Mouse (Mus musculus) lung, embryonic 14.5 days (tissue): ENCODE data around the gene Strbp. TPM values are rescaled to one million over a fixed set of nuclear protein-coding genes. Genes with fewer than 3 reads are reported as not detected.

Experiments
- ATAC-seq: fragments of 200-750 bp; cut with Nextera tagmentation; 2 replicates; pipeline ENCODE4 v1.8.0; 2017; ENCODE audit warnings: mild to moderate bottlenecking, moderate TSS enrichment, moderate library complexity; ENCODE audit not compliant: insufficient read depth
- DNase-seq: peaks from one replicate; pipeline ENCODE4 v3.0.0-alpha.2; 2015
- H3K27ac ChIP-seq: fragments of 300-500 bp; sonication (generic); 2 replicates; pipeline ENCODE4 v1.5.1; 2014; ENCODE audit warnings: low read depth, mild to moderate bottlenecking, moderate library complexity
- H3K27me3 ChIP-seq: fragments of 300-500 bp; sonication (generic); 2 replicates; pipeline ENCODE4 v1.6.1; 2014; ENCODE audit warnings: low read length, control low read depth; ENCODE audit not compliant: insufficient read depth
- H3K36me3 ChIP-seq: fragments of 300-500 bp; sonication (generic); 2 replicates; pipeline ENCODE4 v1.6.1; 2014; ENCODE audit warnings: control low read depth; ENCODE audit not compliant: insufficient read depth
- H3K4me1 ChIP-seq: fragments of 300-500 bp; sonication (generic); 2 replicates; pipeline ENCODE4 v1.6.1; 2014; ENCODE audit warnings: antibody characterized with exemption, control low read depth; ENCODE audit not compliant: insufficient read depth
- H3K4me2 ChIP-seq: fragments of 300-500 bp; sonication (generic); 2 replicates; pipeline ENCODE4 v1.6.1; 2014; ENCODE audit warnings: mild to moderate bottlenecking
- H3K4me3 ChIP-seq: fragments of 300-500 bp; sonication (generic); 2 replicates; pipeline ENCODE4 v1.5.1; 2014; ENCODE audit warnings: low read depth, low read length
- H3K9ac ChIP-seq: fragments of 300-500 bp; sonication (generic); 2 replicates; pipeline ENCODE4 v1.6.1; 2014
- H3K9me3 ChIP-seq: fragments of 300-500 bp; sonication (generic); 2 replicates; pipeline ENCODE4 v1.6.1; 2016; ENCODE audit warnings: low read depth, low read length, control low read depth
- CTCF ChIP-seq: IDR thresholded peaks from 2 replicates; pipeline ENCODE4 v1.5.1; 2016; ENCODE audit warnings: antibody characterized with exemption, low read depth
- WGBS: fragments of 180-500 bp; shearing (Covaris S2); extraction: QIAGEN DNeasy Blood & Tissue Kit; methylation state at CpG from one replicate; pipeline ENCODE4 v1.1.7; 2014; 5-methylcytosine and 5-hydroxymethylcytosine counted together
- polyA plus RNA-seq: library from polyadenylated mRNA; unstranded; fragments of >200 nt; fragmentation: Nextera tagmentation; extraction: Ambion mirVana; gene quantifications from 2 replicates; pipeline ENCODE4 v1.2.1, GENCODE M21; 2014

Strbp gene
- polyA plus RNA-seq, 1 experiment from 2014 or later = 39.9 TPM

DNA sequence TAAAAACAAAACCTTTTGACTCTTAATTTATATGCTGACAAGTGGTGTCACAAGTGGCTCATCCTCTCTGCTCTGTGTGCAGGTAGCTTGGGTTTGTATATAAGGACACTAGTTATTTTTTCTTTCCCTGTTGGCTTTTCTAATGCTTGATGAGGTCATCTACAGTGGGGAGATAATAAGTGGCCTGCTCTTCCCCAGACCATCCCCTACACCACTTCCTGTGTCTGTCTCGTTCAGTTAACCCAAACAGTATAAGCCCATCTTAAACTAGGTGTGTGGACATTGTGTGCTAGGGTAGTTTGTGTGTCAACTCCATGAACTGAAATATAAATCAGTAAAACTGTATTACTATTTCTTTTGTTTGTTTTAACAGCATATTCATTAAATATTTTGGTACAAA, 137.6 kb downstream of the Strbp start:
- 51% methylated on average over 1 of the region's 1 CpGs for WGBS
- no peak for DNase-seq
- Histone ChIP-seq H3K27ac (no peak overlapping the region), H3K27me3 (no peaks in the 10 kb centered on the region), H3K36me3 (peaks cover 62% of the 10 kb centered on the region), H3K4me3 (no peak overlapping the region), H3K9me3 (no peaks in the 10 kb centered on the region), H3K9ac (no peak overlapping the region), H3K4me2 (no peak overlapping the region), H3K4me1 (no peaks in the 10 kb centered on the region)
- ATAC-seq = no peak
- no peak for TF ChIP-seq CTCF

DNA sequence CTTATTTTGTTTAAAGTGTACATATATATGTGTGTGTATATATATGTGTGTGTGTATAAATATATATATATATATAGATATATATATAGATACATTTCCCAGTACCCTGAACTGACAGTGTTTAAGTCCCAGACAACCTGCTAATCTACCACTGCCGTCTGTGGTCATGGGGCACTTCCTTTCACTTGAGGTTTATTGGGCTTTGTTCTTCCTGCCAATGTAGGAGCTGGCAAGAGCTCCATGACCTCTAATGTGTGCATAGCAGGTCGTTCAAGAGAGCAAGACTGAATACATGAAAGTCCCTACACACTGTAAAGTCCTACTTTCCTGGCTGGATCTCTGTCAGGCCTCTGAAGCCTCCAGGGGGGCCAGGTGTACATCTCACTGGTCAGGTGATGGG, 138.1 kb downstream of the Strbp start:
- no peak overlapping the region for H3K4me2 ChIP-seq
- DNase-seq = no peak
- TF ChIP-seq CTCF = no peak
- H3K27ac ChIP-seq = no peak overlapping the region
- no peak overlapping the region for H3K4me3 ChIP-seq
- no peaks in the 10 kb centered on the region for H3K9me3 ChIP-seq
- H3K27me3 ChIP-seq = no peaks in the 10 kb centered on the region
- no peak overlapping the region for H3K9ac ChIP-seq
- ATAC-seq = no peak
- H3K4me1 ChIP-seq = no peaks in the 10 kb centered on the region
- peaks cover 67% of the 10 kb centered on the region for H3K36me3 ChIP-seq
- WGBS = 38% methylated on average over 2 of the region's 2 CpGs

GRCm38 (mm10) chr2:37556366-37556765, 147.3 kb downstream of the Strbp start:
- no peak for DNase-seq
- 60% methylated on average over 2 of the region's 2 CpGs for WGBS
- H3K4me3 ChIP-seq = no peak overlapping the region
- no peak for TF ChIP-seq CTCF
- no peak overlapping the region for H3K9ac ChIP-seq
- H3K27me3 ChIP-seq = no peaks in the 10 kb centered on the region
- peaks cover 81% of the 10 kb centered on the region for H3K36me3 ChIP-seq
- H3K9me3 ChIP-seq = no peaks in the 10 kb centered on the region
- no peak overlapping the region for H3K4me2 ChIP-seq
- H3K27ac ChIP-seq = no peak overlapping the region
- no peaks in the 10 kb centered on the region for H3K4me1 ChIP-seq
- ATAC-seq = no peak

- Histone ChIP-seq H3K27me3 (no peaks in the 10 kb centered on the region), H3K9ac (no peak overlapping the region), H3K36me3 (peaks cover 60% of the 10 kb centered on the region), H3K27ac (no peak overlapping the region), H3K4me2 (no peak overlapping the region), H3K9me3 (no peaks in the 10 kb centered on the region), H3K4me1 (no peaks in the 10 kb centered on the region), H3K4me3 (no peak overlapping the region)
- no peak for ATAC-seq
- no peak for DNase-seq
- WGBS = 72% methylated on average over 1 of the region's 1 CpGs
- TF ChIP-seq CTCF = no peak
Measured at GRCm38 (mm10) chr2:37549346-37550012, 154.2 kb downstream of the Strbp start.

DNA sequence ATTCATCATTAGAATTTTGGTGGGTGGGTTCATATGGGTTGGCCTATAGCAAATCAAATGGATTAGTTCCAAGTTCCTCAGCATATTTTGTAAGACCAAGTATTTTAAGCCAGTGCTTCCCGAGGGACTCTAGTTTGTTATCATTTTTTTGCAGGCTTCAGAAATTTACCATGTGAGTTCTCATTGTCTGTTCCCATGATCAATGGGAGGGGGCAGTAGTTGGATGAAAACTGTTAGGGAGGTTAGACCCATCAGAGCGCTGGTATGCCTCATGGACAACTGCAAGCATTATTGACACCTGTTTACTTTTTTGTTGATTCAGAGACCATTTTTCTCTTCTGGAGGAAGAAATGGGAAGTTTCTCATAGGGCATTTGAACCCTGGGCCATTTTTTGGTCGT, 172.0 kb downstream of the Strbp start:
- Histone ChIP-seq H3K4me3 (no peak overlapping the region), H3K9me3 (no peaks in the 10 kb centered on the region), H3K9ac (no peak overlapping the region), H3K4me2 (no peak overlapping the region), H3K27me3 (no peaks in the 10 kb centered on the region), H3K27ac (no peak overlapping the region), H3K4me1 (no peaks in the 10 kb centered on the region), H3K36me3 (peaks cover 17% of the 10 kb centered on the region)
- WGBS = 65% methylated on average over 3 of the region's 3 CpGs
- DNase-seq = no peak
- no peak for ATAC-seq
- TF ChIP-seq CTCF = no peak

GRCm38 (mm10) chr2:37530766-37531165, 172.9 kb downstream of the Strbp start:
- ATAC-seq = no peak
- Histone ChIP-seq H3K9me3 (no peaks in the 10 kb centered on the region), H3K4me3 (no peak overlapping the region), H3K27me3 (no peaks in the 10 kb centered on the region), H3K27ac (no peak overlapping the region), H3K36me3 (peaks cover 16% of the 10 kb centered on the region), H3K4me1 (no peaks in the 10 kb centered on the region), H3K4me2 (no peak overlapping the region), H3K9ac (no peak overlapping the region)
- WGBS = 79% methylated on average over 1 of the region's 1 CpGs
- no peak for TF ChIP-seq CTCF
- DNase-seq = no peak

DNA sequence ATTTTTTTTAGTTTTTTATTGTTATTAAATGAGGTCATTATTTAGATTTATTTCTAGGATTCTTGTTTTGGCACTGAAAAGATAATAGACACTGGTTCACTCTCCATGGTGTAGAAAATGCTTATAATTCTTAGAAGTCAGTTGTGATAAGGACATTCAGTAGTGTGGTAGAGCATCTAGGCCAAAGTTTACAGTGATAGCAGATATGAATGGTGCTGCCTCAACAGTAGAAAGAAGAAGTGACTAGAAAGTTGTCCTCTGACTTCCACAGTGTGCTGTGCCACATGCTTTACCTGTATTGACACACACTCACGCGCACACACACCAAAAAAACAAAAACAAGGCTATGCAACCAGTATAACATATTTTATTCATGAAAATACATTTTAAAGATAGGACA, 174.3 kb downstream of the Strbp start:
- 99% methylated on average over 2 of the region's 2 CpGs for WGBS
- Histone ChIP-seq H3K4me2 (no peak overlapping the region), H3K36me3 (peaks cover 16% of the 10 kb centered on the region), H3K9ac (no peak overlapping the region), H3K4me3 (no peak overlapping the region), H3K27me3 (no peaks in the 10 kb centered on the region), H3K9me3 (no peaks in the 10 kb centered on the region), H3K4me1 (no peaks in the 10 kb centered on the region), H3K27ac (no peak overlapping the region)
- TF ChIP-seq CTCF = no peak
- DNase-seq (no peak), ATAC-seq (no peak)
